Mouse (Mus musculus): ENCODE measurements around the gene Tenm4.

The Tenm4 gene

DNA sequence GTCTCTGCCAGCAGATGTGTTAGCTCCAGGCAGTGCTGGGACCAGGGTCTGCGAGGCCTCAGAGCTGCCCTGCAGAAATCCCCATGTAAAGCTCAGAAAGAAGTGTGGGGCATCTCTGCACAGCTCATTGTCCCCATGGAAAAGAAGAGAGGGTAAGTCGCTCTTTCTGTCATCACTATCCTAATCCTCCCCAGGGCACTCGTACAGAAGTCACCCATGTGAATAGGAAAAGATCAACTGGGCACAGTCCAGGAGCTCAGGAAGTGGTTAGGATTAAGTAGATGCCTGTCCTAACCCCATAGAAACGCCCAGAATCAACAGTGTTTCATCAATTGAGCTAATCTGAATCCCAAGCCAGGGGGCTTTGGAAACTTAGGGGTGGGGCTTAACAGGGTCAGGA lies 476.6 kb downstream of the Tenm4 start:
- CTCF ChIA-PET = no interaction called here

DNA sequence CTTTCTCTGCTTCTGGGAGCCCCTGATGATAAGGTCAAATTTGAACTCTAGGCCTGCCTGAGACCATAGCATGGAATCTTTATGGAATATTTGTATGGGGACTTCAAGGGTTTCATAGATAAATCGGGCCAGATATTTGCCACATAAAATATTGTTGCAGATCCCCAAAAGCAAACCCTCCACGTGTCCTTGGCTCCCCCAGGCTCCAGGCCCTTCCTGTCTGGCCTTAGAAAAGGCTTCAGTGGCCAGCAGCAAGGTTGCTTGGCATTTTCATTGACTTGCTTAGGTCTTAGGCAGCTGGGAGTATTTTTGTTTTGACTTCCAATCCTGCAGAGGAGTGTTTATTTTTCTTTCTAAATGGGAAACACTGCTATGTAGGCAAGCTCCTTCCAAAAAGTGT lies 477.6 kb downstream of the Tenm4 start:
- CTCF ChIA-PET = no interaction called here

DNA sequence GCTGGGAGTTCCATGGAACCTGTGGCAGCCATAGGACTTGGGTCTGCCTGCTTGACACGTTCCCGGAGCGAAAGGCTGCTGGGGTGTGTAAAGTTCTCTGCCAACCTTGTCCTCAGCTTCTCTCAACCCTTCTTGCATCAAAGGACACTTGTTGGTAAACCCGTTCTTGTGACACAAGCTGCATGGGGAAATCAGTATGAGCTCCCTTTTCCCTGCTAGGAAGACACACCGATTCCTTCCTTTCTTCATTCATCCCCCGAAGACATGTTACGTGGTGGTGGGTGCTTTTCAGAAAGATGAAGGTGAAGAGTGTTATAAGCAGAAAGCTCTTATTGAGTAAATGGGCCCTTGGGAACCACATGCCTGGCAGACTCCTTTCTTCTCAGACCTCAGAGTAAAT lies 478.1 kb downstream of the Tenm4 start:
- CTCF ChIA-PET = no interaction called here

DNA sequence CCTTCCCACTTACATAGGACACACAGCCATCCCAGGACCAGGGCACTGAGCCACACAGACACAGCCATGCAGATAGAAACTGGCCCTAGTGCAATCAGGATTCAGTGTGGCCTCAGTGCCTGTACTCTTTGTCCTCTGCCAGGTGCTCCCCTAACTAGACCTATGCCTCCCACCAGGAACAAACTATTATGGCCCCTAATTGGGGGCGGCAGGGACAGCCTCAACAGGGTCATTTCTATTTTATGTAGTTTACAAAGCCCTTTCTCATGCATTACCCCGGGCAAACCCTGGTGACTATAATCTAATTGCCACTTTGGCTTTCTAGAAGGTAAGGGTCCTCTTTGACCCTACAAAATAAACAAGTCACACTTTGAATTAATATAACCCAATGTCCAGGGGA lies 479.4 kb downstream of the Tenm4 start:
- CTCF ChIA-PET = no interaction called here

DNA sequence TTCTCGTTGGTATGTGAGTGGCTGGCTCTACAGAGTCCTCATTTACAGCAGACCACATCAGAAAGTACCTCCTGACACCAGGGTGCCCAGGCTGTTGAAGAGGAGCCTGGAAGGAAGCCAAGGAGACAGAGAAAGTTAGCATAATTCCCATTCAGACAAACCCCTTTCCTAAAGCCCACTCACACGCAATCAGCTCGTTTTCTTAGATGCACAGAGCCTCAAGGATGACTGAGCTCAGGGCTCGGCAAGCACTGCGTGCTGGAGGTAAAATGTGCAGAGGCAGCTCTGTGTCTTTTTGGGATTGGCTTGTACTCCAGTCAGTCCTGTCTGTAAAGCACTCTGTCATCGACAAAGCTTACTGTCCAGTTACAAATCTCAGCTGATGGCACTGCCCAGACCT lies 480.0 kb downstream of the Tenm4 start:
- CTCF ChIA-PET = no interaction called here

DNA sequence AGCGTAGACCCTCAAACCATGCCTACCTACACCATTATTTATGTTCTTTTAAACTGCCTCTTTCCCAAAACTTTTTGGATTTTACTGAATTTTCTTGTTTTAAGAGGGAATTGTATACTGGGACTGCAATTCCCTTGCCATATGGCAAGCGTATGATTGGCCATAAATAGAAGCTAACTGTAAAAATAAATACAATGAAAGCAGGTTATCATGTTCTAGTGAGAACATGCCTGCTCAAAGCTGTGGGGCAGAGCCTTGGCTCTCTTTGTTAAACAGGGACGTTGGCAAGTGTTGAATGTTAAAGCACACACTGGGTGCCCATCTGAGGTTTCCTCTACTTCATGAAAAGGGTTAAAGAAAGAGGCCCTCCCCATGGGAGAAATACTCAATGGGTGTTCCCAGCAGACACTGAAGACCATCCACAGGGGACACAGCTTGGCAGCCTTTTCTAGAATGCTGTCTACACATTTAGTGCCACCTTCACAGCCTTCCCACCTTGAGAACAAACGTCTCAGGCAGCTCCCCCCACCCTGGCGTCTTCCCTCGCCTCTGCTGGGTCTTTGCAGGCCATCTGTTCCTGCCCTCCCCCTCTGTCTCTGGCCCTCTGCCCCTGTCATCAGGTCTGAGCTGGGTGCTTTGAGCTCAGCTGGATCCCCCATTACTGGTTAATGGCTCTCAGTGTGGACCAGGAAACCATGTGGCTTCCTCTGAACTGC lies 480.7 kb downstream of the Tenm4 start:
- CTCF ChIA-PET = no interaction called here

DNA sequence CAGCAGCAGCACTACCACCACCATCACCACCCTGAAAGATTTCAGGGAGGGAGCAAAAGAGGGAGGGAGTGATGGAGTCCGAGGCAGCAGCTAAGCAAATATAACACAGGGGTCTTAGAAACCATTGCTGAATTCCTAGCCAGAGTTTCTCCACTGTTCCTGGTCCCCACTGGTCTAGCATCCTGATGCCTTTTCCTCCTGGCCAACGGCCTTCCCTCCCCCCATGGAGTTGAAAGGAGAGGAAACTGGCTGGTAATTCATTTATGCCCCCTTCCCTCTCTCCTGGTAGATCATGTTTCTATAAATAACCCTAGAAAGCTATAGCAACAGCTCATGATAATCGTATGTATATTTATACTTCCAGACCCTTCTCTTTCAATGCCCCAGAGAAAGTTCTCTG lies 481.8 kb downstream of the Tenm4 start:
- CTCF ChIA-PET = no interaction called here

DNA sequence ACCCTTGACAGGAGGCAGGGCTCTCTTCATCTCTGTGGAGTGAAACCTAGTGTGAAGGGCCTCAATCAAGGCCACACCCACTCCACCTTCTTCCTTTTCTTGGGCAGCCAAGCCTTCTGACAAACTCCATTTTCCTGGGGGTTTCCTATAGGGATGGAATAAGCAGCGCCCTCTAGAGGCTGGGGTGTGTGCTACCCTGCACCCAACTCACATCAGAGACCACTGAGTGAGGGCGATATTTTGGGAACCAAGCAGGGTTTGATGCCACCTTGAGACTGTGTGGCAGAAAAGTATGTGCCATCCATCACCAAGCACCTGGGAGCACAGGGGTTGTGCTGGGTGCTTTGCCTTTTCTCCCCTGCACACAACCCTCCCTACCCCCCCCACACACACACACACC lies 483.2 kb downstream of the Tenm4 start:
- CTCF ChIA-PET = no interaction called here

DNA sequence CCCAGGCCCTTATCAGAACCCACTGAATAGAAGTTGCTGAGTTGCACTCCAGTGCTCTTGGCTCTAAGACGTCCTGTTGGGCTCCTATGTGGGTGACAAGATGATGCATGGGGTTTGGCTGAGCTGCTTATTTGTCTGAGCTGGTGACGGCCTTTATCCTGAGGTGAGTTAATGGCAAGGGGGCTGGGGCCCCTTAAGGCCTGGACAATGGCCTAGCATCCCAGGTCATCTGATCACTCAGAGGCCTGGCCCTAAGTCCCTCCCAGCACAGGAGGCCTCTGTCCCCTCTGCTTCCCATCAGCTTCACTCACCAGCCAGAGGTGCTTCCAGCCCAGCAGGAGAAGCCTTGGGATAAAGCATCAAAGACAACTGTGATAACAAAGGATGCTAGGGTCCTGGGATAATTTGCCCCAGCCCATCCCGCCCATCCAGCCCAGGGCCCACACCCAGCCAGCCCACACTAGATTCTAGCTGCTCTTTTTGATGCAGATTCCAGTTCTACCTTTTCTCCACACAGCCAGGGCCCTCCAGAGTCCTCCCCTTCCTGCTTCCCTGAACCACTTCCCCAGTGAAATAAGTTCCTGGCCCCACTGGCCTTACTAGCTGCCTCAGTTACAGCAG lies 484.2 kb downstream of the Tenm4 start:
- CTCF ChIA-PET = no interaction called here

DNA sequence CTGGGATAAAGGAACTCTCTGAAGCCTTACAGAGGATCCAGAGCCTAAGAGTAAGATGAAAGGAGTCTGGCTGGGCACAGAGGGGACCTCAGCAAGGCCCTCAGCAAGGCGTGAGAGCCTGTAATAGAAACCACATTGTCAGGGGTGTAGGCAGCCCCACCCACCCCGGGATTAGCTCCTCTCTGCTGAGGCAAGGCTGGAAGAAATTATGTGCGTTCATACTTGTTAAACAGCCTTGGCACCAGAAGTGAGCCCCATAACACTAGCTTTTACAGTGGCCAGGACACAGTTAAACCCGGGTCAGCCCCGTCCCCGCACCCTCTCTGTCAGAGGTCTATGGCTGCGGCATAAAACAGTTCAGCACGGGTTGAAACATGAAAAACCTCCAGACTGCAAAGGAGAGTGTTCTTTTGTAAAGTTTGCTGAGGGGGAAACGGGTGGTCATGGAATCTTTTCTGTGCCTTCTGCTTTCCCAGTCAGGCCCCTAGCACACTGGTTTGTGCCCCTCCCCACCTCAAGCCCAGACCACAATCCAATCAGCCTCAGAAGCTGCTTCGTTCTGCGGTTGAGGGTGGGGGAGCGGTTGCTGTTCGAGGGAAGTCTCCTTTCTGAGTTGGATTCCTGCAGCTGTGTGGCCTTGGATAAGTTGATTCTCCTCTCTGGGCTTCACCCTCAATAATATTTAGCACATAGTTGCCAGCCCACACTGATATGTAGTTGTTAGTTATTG lies 486.2 kb downstream of the Tenm4 start:
- CTCF ChIA-PET = no interaction called here

DNA sequence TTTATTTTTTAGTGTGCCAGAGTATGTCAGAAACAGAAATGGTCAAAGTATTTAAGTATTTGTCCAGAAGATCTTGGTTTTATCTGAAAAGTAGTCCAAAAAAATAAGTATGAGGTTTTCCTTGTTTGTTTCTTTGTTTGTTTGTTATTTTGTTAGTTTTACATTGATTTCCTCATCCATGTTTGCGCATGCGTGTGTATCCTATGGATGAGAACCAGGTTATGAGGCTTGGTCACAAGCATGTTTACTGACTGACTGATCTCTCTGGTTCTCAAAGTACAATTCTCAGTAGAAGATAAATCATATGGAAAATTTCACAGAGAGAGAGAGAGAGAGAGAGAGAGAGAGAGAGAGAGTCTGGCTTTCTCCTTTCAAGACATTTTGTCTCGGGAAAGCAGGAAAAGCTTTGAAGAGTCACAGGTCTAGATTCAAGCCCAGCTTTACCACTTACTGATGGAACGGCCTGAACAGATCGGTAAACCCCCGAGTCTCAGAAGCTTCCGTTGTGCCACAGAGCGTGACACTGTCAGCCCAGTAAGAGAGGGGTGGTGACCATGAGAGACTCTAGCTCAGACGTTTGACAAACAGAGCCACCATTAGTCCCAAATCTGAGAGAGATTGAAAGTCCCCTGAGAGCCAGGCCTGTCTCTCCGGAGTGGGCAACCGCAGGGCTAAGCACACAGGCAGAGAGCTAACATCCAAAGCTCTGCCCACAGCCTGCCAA lies 487.0 kb downstream of the Tenm4 start:
- CTCF ChIA-PET = no interaction called here

DNA sequence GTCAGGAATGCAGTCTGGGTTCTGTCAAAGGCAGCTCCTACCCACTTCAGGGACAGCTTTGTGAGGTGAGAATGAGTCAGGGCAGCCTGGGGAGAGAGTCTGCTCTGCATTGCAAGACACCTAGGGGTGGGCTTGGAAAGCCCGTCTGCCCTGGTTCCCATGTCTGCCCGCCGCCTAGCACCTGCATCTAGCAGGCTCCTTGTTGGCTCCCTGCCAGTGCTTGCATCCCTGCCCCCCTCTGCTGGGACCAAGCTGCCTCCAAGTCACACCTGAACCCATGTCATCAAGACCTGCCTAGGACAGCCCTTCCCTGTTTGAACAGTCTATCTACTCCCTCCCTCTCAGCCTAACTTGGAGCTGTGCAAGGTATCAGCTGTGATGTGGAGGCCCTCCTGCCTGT lies 489.9 kb downstream of the Tenm4 start:
- CTCF ChIA-PET = no interaction called here

DNA sequence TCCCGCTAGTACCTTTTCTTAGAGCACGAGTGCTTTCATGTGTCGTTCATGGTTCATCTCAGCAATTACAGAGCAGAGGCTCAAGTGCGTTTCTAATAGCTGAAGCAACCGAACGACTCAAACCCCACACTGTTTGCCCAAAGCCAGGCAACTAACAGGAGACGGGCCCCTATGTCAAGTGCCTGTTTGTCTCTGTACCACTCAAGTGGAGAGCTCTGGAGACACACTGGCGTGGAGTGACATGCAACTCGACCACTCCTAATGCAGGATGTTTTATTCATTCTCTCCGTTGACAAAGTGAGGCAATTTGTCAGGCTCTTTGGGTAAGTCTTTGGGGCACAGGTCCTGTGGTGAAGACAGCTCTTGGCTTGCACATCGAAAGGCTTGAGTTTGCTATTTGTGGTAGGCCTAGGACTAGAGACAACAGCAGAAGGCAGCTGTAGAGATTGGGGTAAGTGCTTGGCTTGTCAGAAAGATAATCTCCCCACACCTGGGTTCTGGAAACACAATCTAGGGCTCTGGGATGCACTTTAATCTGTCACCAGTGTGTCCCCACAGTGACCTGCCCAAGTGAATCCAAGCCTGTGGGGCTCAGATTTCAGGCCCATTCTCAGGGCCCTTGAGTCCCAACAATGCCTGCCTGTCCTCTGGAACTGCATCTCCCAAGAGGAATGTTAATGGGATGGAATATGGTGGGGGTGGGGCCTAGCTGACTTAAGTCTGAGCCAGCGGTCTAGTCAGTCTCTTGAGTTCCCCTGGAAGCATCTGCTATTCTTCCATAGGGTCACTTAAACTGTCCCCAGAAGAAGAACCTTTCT lies 490.5 kb downstream of the Tenm4 start:
- CTCF ChIA-PET = no interaction called here

DNA sequence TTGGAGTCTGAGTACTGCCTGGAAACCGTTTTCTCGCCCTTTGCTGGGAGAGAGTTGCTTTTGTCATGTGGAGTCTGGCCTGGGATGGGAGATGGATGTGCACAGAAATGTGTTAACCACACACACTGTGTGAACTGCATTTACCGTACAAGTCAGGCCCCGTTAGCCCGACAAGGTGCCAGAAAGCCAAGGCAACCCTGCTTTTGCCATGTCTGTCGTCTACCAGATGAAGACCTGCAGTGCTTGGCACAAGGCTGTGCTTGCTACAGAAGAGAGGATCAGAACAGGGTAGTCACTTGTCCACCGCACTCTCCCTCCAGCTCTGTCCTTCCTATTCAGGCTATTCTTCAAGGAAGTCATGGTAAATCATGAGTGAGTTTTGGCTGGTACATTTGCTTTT lies 492.3 kb downstream of the Tenm4 start:
- CTCF ChIA-PET = no interaction called here

DNA sequence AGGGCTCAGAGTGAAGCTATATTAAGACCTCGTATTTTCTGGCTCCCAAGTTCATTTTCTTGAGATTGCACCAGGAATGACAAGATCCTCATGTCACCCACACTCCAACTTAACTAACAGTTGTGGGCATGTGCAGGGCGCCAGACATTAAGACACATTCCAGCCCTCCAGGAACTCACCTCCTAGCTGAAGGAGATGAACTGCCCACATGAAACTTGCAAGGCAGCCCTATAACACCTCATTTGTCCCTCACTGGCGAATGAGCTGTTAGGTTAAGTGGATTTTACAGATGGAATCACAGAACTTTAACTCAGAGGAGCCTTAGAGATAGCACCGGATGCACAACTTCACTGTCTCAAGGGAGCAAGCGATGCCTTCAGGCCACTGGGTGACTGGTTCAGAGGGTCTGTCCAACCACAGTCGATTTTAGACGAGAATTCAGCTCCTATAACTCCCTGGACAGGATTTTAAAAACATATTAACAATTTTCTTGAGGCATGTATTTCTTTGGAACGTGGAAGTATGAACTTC lies 495.4 kb downstream of the Tenm4 start:
- CTCF ChIA-PET = no interaction called here

DNA sequence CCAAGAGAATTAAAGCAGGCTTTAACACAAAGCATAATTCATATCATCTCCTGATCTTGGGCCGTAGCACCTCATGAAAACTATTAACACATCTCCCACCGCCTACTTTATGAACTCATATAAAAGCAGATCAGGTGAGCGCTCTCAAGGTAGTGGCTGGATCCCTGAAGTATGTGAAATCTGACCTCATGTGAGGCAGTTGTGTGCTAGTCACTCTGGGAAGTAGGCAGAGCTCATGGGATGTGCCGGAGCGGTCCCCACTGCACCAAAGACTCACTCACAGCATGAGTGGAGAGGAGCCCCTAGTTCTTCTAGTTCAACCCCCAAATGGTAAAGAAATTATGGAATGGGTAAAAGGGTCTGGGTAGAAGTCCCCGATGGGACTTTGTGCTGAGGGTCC lies 496.6 kb downstream of the Tenm4 start:
- CTCF ChIA-PET = no interaction called here

DNA sequence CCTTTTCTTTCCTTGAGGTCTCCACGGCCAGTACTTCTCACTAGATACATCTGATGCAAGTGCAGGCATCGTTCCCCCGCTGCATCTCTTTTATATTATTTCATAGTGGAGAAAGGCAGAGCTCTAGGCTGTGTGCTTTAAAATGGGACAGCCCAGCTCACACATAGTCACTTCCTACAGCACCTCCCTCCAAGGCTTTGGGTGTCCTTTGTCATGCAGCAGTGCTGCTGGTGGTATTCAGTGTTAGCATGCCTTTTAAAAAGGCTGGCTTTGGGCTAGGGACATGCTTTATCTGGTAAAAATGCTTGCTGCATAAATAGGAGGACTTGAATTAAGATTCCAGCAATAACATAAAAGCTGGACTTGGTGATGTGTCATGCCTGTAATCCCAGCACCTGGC lies 499.0 kb downstream of the Tenm4 start:
- CTCF ChIA-PET = no interaction called here

DNA sequence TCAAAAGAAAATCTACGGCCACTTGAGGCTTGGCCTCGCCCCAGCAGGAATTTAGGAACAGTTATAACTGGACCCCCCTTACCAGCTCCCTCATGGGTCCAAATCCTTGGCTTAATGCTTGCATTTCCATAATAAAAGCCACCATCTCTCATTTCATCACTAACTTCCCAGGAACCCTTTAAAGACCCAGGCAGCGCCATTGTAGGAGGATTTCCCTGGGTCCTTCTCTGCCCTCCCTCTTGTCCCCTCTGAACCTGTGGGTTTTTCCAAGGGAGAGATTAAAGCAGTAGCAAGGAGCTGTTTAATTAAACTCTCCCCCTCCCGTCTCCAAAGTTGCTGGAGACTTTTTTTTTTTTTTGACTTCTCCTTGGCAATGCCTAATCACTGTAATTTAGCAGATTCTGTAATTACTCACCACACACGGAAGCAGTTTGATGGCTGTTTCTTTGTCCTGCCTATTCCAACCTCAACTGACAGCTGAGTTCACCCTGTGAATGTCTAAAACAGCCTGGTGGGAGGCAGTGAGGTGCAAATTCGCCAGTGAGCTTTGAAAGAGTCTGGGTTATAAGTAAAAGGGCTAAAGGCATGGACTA lies 501.4 kb downstream of the Tenm4 start:
- CTCF ChIA-PET = no interaction called here

DNA sequence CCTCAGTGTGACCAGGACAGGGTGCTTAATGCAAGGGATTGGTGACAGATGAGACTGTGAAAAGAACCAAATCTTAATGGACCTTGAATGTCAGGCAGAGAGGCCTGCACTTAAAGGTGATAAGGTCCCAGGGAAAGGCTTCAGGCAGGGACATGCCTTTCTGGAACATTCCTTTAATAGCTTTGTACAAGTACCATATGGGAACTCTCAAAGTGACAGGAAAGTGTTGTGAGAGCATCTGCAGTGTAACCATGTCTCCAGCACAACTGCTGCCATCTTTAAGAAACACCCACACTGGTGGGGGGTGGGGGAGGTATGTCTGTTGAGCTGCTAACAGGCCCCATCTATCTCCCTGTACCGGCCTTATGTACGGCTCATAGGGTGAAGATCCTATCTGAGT lies 506.0 kb downstream of the Tenm4 start:
- CTCF ChIA-PET = no interaction called here

DNA sequence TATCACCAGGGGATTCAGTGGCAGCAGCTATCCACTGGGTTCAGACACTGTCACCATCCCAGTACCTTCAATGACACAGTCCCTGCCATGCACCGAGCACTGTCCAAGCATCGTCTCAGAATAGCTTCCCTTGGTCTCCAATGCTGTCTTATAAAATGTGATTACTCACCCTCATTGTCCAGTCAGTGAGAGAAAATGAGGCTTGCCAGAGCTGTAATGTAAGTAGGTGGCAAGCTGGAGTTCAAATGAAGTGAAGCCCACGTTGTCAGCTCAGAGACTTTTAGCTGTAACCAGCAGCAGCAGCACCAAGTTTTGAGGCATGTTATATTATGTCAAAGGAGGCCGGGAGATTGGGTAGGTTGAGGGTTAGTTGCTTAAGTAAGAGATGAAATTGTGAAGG lies 507.2 kb downstream of the Tenm4 start:
- CTCF ChIA-PET = no interaction called here

DNA sequence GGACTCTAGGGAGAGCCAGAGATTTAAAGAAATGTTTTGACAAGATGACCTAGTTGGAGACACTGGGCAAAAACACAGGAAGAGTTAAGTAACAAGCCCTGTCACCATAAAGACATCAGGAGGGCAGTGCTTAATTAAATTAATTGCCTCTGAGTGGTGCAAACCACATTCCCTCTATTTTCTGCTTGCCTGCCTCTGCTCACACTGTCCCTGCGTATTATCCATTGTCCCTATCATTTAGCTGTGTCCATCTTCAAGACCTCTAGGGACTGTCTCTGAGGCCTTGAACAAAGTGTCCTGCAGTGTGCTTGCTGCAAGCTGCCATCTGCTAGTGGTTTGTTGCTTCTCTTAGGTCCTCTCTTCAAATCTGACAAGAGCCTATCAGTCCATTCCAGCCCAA lies 508.7 kb downstream of the Tenm4 start:
- CTCF ChIA-PET = no interaction called here

DNA sequence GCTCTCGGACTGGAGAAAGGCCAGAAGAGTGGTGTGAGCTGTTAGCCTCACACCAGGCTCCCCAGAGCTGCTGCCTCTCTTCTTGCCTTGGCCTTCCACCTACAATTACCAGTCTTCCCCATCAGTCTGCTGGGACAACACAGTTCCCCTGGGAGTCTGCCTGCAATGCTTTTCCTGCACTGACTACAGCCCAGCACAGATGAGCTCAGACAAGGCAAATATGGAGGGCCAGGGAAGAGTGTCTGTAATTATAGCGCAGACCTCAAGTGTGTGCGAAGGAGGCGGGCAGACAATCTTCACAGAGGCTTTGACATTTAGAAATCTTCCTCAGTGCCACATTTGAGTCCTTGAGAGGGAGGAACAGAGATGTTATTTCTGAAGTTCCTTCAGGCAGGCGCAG lies 509.4 kb downstream of the Tenm4 start:
- CTCF ChIA-PET = no interaction called here

Measured in spleen, embryonic (tissue).